Mouse (Mus musculus): ENCODE results near the gene Elavl1.

GRCm38 (mm10) chr8:4354516-4354915 is 29.3 kb upstream of the Elavl1 start:
- TF ChIP-seq CTCF (IDR thresholded peaks at IDR 0.05; ENCODE audit: extremely low read depth, insufficient read length, insufficient replicate concordance, low read depth, low read length) (no peak), POLR2A (IDR thresholded peaks at IDR 0.05; ENCODE audit: low read depth, low read length) (no peak)

Measured in small intestine, adult 2 months (tissue).